Mouse (Mus musculus) adrenal gland, adult (tissue): ENCODE measurements around the gene Tpr.

Experiments
- DNase-seq, 2 experiments: peaks; one replicate each; pipeline ENCODE4 v3.0.0; 2022 to 2023; ENCODE audit warnings: low spot score in 1 of 2; ENCODE audit not compliant: inconsistent age in 2 of 2

Tpr gene

GRCm38 (mm10) chr1:150460595-150460994 is 68.0 kb downstream of the Tpr start:
- DNase-seq, result peak in 1 of 2 experiments; percentile 44

GRCm38 (mm10) chr1:150463068-150463467 is 70.4 kb downstream of the Tpr start:
- no peak for DNase-seq

- DNase-seq, result no peak
Observed at GRCm38 (mm10) chr1:150463691-150464090, 71.1 kb downstream of the Tpr start.

GRCm38 (mm10) chr1:150465364-150465763 is 72.7 kb downstream of the Tpr start:
- no peak for DNase-seq

- DNase-seq, result peak in 1 of 2 experiments; percentile 72
Observed at GRCm38 (mm10) chr1:150466132-150466531, 73.5 kb downstream of the Tpr start, which contains the start of gene Prg4. Prg4 (minus strand) TSS chr1:150466165.

- DNase-seq, result no peak
Observed at GRCm38 (mm10) chr1:150469992-150470391, 77.4 kb downstream of the Tpr start.

- DNase-seq, result peak; percentile 33 to 63
Observed at GRCm38 (mm10) chr1:150472525-150472924, 79.9 kb downstream of the Tpr start.

- no peak for DNase-seq
Observed at GRCm38 (mm10) chr1:150480674-150481073, 88.0 kb downstream of the Tpr start.

- DNase-seq, result no peak
Observed at GRCm38 (mm10) chr1:150489148-150489547, 96.5 kb downstream of the Tpr start.

- no peak for DNase-seq
Observed at GRCm38 (mm10) chr1:150496626-150497302, 104.1 kb downstream of the Tpr start.

- DNase-seq, result peak; percentile 31 to 80
Observed at GRCm38 (mm10) chr1:150497690-150498089, 105.1 kb downstream of the Tpr start.

GRCm38 (mm10) chr1:150498177-150498576 is 105.5 kb downstream of the Tpr start:
- no peak for DNase-seq
